Mouse (Mus musculus) stomach, embryonic 14.5 days (tissue): ENCODE measurements around the gene Syce2. TPM values are rescaled to one million over a fixed set of nuclear protein-coding genes. Genes with fewer than 3 reads are reported as not detected.

Source experiments
- ATAC-seq: fragments of 200-750 bp; cut with Nextera tagmentation; 2 replicates; pipeline ENCODE4 v1.8.0; 2017; ENCODE audit warnings: low read depth, moderate TSS enrichment; ENCODE audit not compliant: insufficient number of reproducible peaks, insufficient read depth, low FRiP score
- H3K27ac ChIP-seq: fragments of 300-500 bp; sonication (generic); 2 replicates; pipeline ENCODE4 v1.5.1; 2014; ENCODE audit warnings: mild to moderate bottlenecking, low read length, moderate library complexity, mixed read lengths
- H3K27me3 ChIP-seq: fragments of 300-500 bp; sonication (generic); 2 replicates; pipeline ENCODE4 v1.6.1; 2014; ENCODE audit warnings: low read length, control low read depth, mixed read lengths; ENCODE audit not compliant: control insufficient read depth, insufficient read depth
- H3K36me3 ChIP-seq: fragments of 300-500 bp; sonication (generic); 2 replicates; pipeline ENCODE4 v1.6.1; 2014; ENCODE audit warnings: mild to moderate bottlenecking, control low read depth, low read length, moderate library complexity, mixed read lengths; ENCODE audit not compliant: control insufficient read depth, insufficient read depth
- H3K4me1 ChIP-seq: fragments of 300-500 bp; sonication (generic); 2 replicates; pipeline ENCODE4 v1.6.1; 2014; ENCODE audit warnings: low read length, control low read depth, mixed read lengths; ENCODE audit not compliant: control insufficient read depth, insufficient read depth
- H3K4me2 ChIP-seq: fragments of 300-500 bp; sonication (generic); replicated peaks from 2 replicates; pipeline ENCODE4 v1.6.1; 2014; ENCODE audit warnings: low read depth, low read length, control low read depth
- H3K4me3 ChIP-seq: fragments of 300-500 bp; sonication (generic); 2 replicates; pipeline ENCODE4 v1.5.1; 2014; ENCODE audit warnings: low read depth, low read length, control low read depth
- H3K9ac ChIP-seq: fragments of 300-500 bp; sonication (generic); replicated peaks from 2 replicates; pipeline ENCODE4 v1.6.1; 2014; ENCODE audit warnings: low read depth, mild to moderate bottlenecking, control low read depth, low read length, moderate library complexity, mixed read lengths
- H3K9me3 ChIP-seq: fragments of 300-500 bp; sonication (generic); 2 replicates; pipeline ENCODE4 v1.6.1; 2016; ENCODE audit warnings: low read depth, low read length, control low read depth; ENCODE audit not compliant: control insufficient read depth
- WGBS: fragments of 180-500 bp; shearing (Covaris S2); extraction: QIAGEN DNeasy Blood & Tissue Kit; methylation state at CpG from one replicate; pipeline ENCODE4 v1.1.7; 2014; 5-methylcytosine and 5-hydroxymethylcytosine counted together
- polyA plus RNA-seq: library from polyadenylated mRNA; unstranded; fragments of >200 nt; fragmentation: Nextera tagmentation; extraction: Ambion mirVana; gene quantifications from 2 replicates; pipeline ENCODE4 v1.2.1, GENCODE M21; 2014

The Syce2 gene
- polyA plus RNA-seq, 1 experiment from 2014 or later = 77.8 TPM

DNA sequence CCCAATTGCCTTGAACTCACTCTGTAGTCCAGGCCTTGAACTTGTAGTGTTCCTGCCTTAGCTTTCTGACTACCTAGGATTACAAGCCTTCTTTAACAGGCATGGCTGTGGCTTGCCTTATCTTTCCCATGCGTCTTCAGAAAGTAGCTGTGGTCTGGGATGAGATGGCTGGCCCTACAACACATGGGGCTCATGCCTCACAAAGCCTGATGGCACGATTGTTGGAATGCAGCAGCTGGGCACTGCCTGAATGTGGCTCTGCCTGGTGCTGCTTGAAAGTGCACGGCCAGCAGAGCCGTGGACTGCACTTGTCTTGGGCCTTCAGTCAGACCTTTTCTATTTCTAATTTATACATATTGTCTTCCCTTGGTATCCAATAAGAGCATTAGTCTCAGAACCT lies 12.8 kb downstream of the Syce2 start:
- H3K4me3 ChIP-seq = no peak overlapping the region
- no peaks in the 10 kb centered on the region for H3K4me1 ChIP-seq
- no peak for ATAC-seq
- H3K27me3 ChIP-seq = no peaks in the 10 kb centered on the region
- H3K9ac ChIP-seq = no peak overlapping the region
- H3K4me2 ChIP-seq = no peak overlapping the region
- no peaks in the 10 kb centered on the region for H3K9me3 ChIP-seq
- H3K27ac ChIP-seq = no peak overlapping the region
- H3K36me3 ChIP-seq = peaks cover 16% of the 10 kb centered on the region
- 91% methylated on average over 4 of the region's 4 CpGs for WGBS

- no peak overlapping the region for H3K4me2 ChIP-seq
- no peak for ATAC-seq
- H3K27me3 ChIP-seq = no peaks in the 10 kb centered on the region
- H3K4me1 ChIP-seq = no peaks in the 10 kb centered on the region; the same call in 1 of the 2 replicates
- H3K4me3 ChIP-seq = no peak overlapping the region
- peaks cover 20% of the 10 kb centered on the region for H3K36me3 ChIP-seq
- WGBS = 84% methylated on average over 3 of the region's 3 CpGs
- no peak overlapping the region for H3K9ac ChIP-seq
- no peaks in the 10 kb centered on the region for H3K9me3 ChIP-seq
- H3K27ac ChIP-seq = no peak overlapping the region
Observed at GRCm38 (mm10) chr8:84888280-84888679, 16.4 kb downstream of the Syce2 start.

DNA sequence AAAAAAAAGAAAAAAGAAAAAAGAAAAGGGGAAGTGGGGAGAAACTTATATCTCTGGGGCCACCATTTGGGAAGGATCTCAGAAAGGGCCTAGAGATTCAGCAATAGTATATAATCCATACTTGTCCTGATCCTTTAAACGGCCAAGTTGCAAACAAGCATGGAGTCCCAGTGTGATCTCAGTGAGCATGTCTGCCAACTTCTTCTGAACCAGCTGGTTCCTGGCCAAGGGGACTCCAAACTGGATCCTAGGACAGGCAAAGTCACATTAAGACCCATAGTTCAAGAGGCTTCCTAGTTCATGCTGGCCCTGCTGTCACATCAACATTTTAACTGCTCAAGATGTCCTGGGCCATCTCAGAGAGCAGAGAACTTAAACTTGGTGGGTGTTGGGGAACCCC lies 17.2 kb downstream of the Syce2 start:
- H3K9ac ChIP-seq = no peak overlapping the region
- H3K4me2 ChIP-seq = no peak overlapping the region
- H3K27ac ChIP-seq = no peak overlapping the region
- no peak overlapping the region for H3K4me3 ChIP-seq
- WGBS = 97% methylated on average over 1 of the region's 1 CpGs
- no peaks in the 10 kb centered on the region for H3K9me3 ChIP-seq
- H3K4me1 ChIP-seq = peaks cover 1% of the 10 kb centered on the region; the same call in 1 of the 2 replicates
- H3K27me3 ChIP-seq = no peaks in the 10 kb centered on the region
- peaks cover 20% of the 10 kb centered on the region for H3K36me3 ChIP-seq
- ATAC-seq = no peak

DNA sequence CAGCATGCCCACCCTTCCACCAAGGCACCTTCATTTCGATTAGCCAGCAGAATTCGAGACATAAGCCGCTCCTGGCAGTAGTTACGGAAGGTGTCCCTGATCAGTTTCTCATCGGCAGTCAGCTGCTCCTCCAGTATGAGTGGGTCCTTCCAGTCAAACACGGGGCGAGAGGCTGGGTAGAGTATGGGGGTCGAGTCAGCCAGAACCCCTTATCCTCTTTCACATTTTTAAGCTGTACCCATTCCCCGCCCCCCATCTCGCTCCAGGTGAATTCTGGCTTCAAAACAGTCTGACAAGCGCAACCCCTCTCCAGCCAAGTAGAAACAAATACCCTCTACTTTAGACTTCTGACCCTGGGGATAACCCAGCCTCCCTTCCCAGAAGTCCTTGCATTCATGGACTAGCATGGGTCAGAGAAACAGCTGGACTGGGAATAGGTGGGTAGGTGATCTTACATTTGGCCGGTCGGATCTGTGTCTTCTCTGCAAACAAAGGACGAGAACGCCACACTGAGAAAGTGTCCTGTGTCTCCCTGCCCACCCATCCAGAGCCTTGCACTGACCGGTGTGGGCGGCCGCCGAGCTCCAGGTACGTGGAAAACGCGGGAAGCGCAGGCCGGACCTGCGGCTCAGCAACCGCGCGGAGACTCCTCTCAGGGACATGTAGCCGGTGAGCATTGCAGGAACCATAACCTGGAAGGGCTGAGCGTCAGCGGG lies 21.2 kb downstream of the Syce2 start:
- Histone ChIP-seq H3K9me3 (no peaks in the 10 kb centered on the region), H3K4me3 (peak overlapping the region; percentile 54), H3K27me3 (no peaks in the 10 kb centered on the region), H3K4me1 (peaks cover 6% of the 10 kb centered on the region; the same call in 1 of the 2 replicates), H3K9ac (peak overlapping the region; percentile 47), H3K36me3 (peaks cover 7% of the 10 kb centered on the region; the same call in 1 of the 2 replicates), H3K27ac (0 out of 2 replicates have a peak overlapping the region, but pooled peaks have one; percentile 2), H3K4me2 (peak overlapping the region; percentile 76)
- 8% methylated on average over 31 of the region's 31 CpGs for WGBS
- 0 out of 2 replicates have a peak, but pooled peaks have one; percentile 38 for ATAC-seq

DNA sequence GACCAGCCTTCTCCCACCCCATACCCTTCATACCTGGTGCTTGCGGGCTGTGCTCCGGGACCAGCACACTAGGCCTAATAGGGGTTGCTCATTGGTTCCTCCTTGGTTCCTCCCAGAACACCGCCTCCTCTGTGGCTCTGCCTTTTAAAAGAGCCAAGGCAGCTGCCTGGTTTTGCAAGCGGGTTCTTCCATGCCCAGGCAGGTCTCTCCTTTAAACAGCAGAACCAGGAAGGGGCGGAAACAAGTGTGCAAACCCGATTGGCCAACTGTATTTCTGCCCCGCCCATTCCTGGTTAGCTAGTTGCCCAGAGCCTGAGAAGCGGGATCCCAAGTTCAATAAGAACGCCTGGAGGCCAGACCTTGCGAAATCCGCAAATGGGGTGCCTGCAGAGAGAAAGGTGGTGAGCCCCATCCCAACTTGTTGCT lies 21.8 kb downstream of the Syce2 start, which contains the start of gene Gcdh:
Gene Gcdh (minus strand): TSS at position 213 of the 426 bp plus-strand sequence.
- Histone ChIP-seq H3K27ac (0 out of 2 replicates have a peak within 1 kb of the TSS, but pooled peaks have one; percentile 2), H3K4me2 (peak within 1 kb of the TSS; percentile 76), H3K9ac (peak within 1 kb of the TSS; percentile 47), H3K27me3 (no peaks in the 10 kb centered on the region), H3K36me3 (0 out of 2 replicates have a peak, but pooled peaks cover 4% of the 10 kb centered on the region), H3K4me1 (peaks cover 6% of the 10 kb centered on the region; the same call in 1 of the 2 replicates), H3K4me3 (peak within 1 kb of the TSS; percentile 54), H3K9me3 (no peaks in the 10 kb centered on the region)
- ATAC-seq = peak; percentile 97
- 1% methylated on average over 11 of the region's 11 CpGs for WGBS

DNA sequence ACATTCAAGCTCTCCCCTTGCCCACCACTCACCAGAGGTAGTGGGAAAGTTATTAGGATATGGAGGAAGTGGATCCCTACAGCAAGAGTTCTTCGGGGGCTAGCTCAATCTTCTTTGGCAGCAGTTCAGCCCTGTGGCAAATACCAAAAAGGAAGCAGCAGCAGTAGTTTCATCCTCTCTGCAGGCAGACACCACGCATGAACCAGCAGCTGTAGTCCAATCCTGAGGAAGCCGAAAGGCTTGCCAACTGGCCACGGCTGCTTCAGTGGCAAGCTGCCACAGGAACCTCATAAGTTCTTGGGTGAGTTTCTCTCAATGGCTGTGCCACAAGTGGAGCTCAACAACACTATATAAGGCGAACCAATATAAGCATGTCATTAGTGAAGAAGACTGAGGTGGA lies 24.1 kb downstream of the Syce2 start:
- Histone ChIP-seq H3K4me1 (peaks cover 6% of the 10 kb centered on the region; the same call in 1 of the 2 replicates), H3K9ac (no peak overlapping the region), H3K36me3 (no peaks in the 10 kb centered on the region), H3K27me3 (no peaks in the 10 kb centered on the region), H3K27ac (no peak overlapping the region), H3K4me2 (no peak overlapping the region), H3K9me3 (no peaks in the 10 kb centered on the region), H3K4me3 (no peak overlapping the region)
- 84% methylated on average over 5 of the region's 5 CpGs for WGBS
- no peak for ATAC-seq

DNA sequence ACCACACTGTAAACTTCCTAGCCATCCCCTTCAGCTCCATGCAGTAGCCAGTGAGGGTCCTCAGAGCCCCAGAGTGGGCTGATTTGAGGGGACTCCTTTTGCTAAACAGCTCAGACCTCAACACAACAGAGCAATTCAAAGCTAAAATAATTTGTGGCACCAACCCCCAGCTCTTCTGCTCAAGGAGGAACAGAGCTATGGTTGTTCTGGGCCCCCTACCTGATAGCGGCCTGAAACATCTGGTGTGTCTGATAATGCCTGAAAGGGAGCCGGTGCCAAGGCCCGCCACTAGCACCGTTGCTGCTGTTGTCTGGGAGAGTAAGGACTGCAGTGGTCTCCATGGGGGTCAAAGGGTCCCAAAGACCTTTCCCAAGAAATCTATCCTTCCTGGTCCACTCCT lies 29.2 kb downstream of the Syce2 start:
- H3K4me2 ChIP-seq = no peak overlapping the region
- no peaks in the 10 kb centered on the region for H3K4me1 ChIP-seq
- no peaks in the 10 kb centered on the region for H3K36me3 ChIP-seq
- 49% methylated on average over 4 of the region's 4 CpGs for WGBS
- H3K27me3 ChIP-seq = no peaks in the 10 kb centered on the region
- no peak for ATAC-seq
- no peak overlapping the region for H3K9ac ChIP-seq
- H3K4me3 ChIP-seq = no peak overlapping the region
- no peak overlapping the region for H3K27ac ChIP-seq
- H3K9me3 ChIP-seq = no peaks in the 10 kb centered on the region

DNA sequence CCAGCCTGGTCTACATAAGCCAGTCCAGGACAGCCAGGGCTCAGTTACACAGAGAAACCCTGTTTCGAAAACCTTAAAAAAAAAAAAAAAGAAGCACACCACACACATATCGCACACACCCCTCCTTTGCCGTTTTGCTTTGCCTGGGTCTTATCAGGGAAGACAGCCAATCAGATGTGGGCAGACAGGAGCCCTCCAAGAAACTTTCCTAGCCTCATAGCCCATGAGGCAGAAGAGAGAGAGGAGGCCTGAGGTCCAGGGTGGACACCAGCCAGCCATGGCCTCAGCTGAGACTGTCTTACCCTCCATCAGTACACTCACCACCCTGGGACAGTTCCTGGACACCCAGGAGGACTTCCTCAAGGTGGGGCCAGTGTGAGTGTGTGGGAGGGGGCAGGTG lies 29.8 kb downstream of the Syce2 start, which contains the start of gene Klf1:
Gene Klf1 (plus strand): TSS at position 177 of the 400 bp plus-strand sequence.
- H3K4me1 ChIP-seq = no peaks in the 10 kb centered on the region
- no peak for ATAC-seq
- peak within 1 kb of the TSS; percentile 69; the same call in 1 of the 2 replicates for H3K27ac ChIP-seq
- no peaks in the 10 kb centered on the region for H3K9me3 ChIP-seq
- WGBS = 70% methylated on average over 3 of the region's 3 CpGs
- H3K9ac ChIP-seq = peak within 1 kb of the TSS; percentile 71
- no peaks in the 10 kb centered on the region for H3K36me3 ChIP-seq
- H3K4me2 ChIP-seq = peak within 1 kb of the TSS; percentile 93
- no peaks in the 10 kb centered on the region for H3K27me3 ChIP-seq
- peak within 1 kb of the TSS; percentile 63 for H3K4me3 ChIP-seq
